Mouse (Mus musculus): ENCODE results near the gene Scimp. TPM values are rescaled to one million over a fixed set of nuclear protein-coding genes. Genes with fewer than 3 reads are reported as not detected.

Gene Scimp
- polyA plus RNA-seq, 1 experiment, result not detected

GRCm38 (mm10) chr11:70754958-70755357 lies 57.4 kb downstream of the Scimp start:
- no peak overlapping the region for H3K4me3 ChIP-seq (ENCODE audit: insufficient read depth, low read length)
- no peak overlapping the region for H3K27ac ChIP-seq (ENCODE audit: insufficient read depth, low read length)
- no peaks in the 10 kb centered on the region for H3K4me1 ChIP-seq (ENCODE audit: control insufficient read depth, insufficient read depth, low read length)
- TF ChIP-seq CTCF (IDR thresholded peaks at IDR 0.05; ENCODE audit: borderline replicate concordance, insufficient read depth, low read length) (no peak), POLR2A (IDR thresholded peaks at IDR 0.05; ENCODE audit: low read depth, low read length) (no peak)

- Histone ChIP-seq H3K27ac (ENCODE audit: insufficient read depth, low read length) (no peak overlapping the region), H3K4me1 (ENCODE audit: control insufficient read depth, insufficient read depth, low read length) (no peaks in the 10 kb centered on the region), H3K4me3 (ENCODE audit: insufficient read depth, low read length) (no peak overlapping the region)
- TF ChIP-seq POLR2A (IDR thresholded peaks at IDR 0.05; ENCODE audit: low read depth, low read length), result no peak
- TF ChIP-seq CTCF (IDR thresholded peaks at IDR 0.05; ENCODE audit: borderline replicate concordance, insufficient read depth, low read length), result no peak
These were observed 57.9 kb downstream of the Scimp start for GRCm38 (mm10) chr11:70754476-70754875.

- no peak for TF ChIP-seq CTCF (IDR thresholded peaks at IDR 0.05; ENCODE audit: borderline replicate concordance, insufficient read depth, low read length)
- no peak for TF ChIP-seq POLR2A (IDR thresholded peaks at IDR 0.05; ENCODE audit: low read depth, low read length)
- Histone ChIP-seq H3K4me1 (ENCODE audit: control insufficient read depth, insufficient read depth, low read length) (no peaks in the 10 kb centered on the region), H3K4me3 (ENCODE audit: insufficient read depth, low read length) (no peak overlapping the region), H3K27ac (ENCODE audit: insufficient read depth, low read length) (no peak overlapping the region)
These were observed 59.2 kb downstream of the Scimp start for GRCm38 (mm10) chr11:70753146-70753545.

- Histone ChIP-seq H3K27ac (ENCODE audit: insufficient read depth, low read length) (no peak overlapping the region), H3K4me3 (ENCODE audit: insufficient read depth, low read length) (no peak overlapping the region), H3K4me1 (ENCODE audit: control insufficient read depth, insufficient read depth, low read length) (no peaks in the 10 kb centered on the region)
- TF ChIP-seq CTCF (IDR thresholded peaks at IDR 0.05; ENCODE audit: borderline replicate concordance, insufficient read depth, low read length), result no peak
- no peak for TF ChIP-seq POLR2A (IDR thresholded peaks at IDR 0.05; ENCODE audit: low read depth, low read length)
These were observed 59.9 kb downstream of the Scimp start for GRCm38 (mm10) chr11:70752337-70753017.

- no peak for TF ChIP-seq POLR2A (IDR thresholded peaks at IDR 0.05; ENCODE audit: low read depth, low read length)
- no peak for TF ChIP-seq CTCF (IDR thresholded peaks at IDR 0.05; ENCODE audit: borderline replicate concordance, insufficient read depth, low read length)
- no peak overlapping the region for H3K4me3 ChIP-seq (ENCODE audit: insufficient read depth, low read length)
- H3K27ac ChIP-seq (ENCODE audit: insufficient read depth, low read length), result peak overlapping the region; percentile 71
- no peaks in the 10 kb centered on the region for H3K4me1 ChIP-seq (ENCODE audit: control insufficient read depth, insufficient read depth, low read length)
These were observed 64.4 kb downstream of the Scimp start for GRCm38 (mm10) chr11:70747876-70748545.

- TF ChIP-seq CTCF (IDR thresholded peaks at IDR 0.05; ENCODE audit: borderline replicate concordance, insufficient read depth, low read length) (no peak), POLR2A (IDR thresholded peaks at IDR 0.05; ENCODE audit: low read depth, low read length) (no peak)
- H3K4me1 ChIP-seq (ENCODE audit: control insufficient read depth, insufficient read depth, low read length), result no peaks in the 10 kb centered on the region
These were observed 66.8 kb downstream of the Scimp start for GRCm38 (mm10) chr11:70745636-70746035.

GRCm38 (mm10) chr11:70742581-70743459 lies 69.6 kb downstream of the Scimp start:
- TF ChIP-seq CTCF (IDR thresholded peaks at IDR 0.05; ENCODE audit: borderline replicate concordance, insufficient read depth, low read length), result no peak
- no peak for TF ChIP-seq POLR2A (IDR thresholded peaks at IDR 0.05; ENCODE audit: low read depth, low read length)
- Histone ChIP-seq H3K4me3 (ENCODE audit: insufficient read depth, low read length) (no peak overlapping the region), H3K27ac (ENCODE audit: insufficient read depth, low read length) (no peak overlapping the region), H3K4me1 (ENCODE audit: control insufficient read depth, insufficient read depth, low read length) (no peaks in the 10 kb centered on the region)

More at GRCm38 (mm10) chr11:70745636-70746035, 66.8 kb downstream of the Scimp start:
- Histone ChIP-seq H3K27ac (ENCODE audit: insufficient read depth, low read length) (no peak overlapping the region), H3K4me3 (ENCODE audit: insufficient read depth, low read length) (no peak overlapping the region)

GRCm38 (mm10) chr11:70742117-70742516 lies 70.3 kb downstream of the Scimp start:
- no peak overlapping the region for H3K27ac ChIP-seq (ENCODE audit: insufficient read depth, low read length)
- H3K4me3 ChIP-seq (ENCODE audit: insufficient read depth, low read length), result no peak overlapping the region
- H3K4me1 ChIP-seq (ENCODE audit: control insufficient read depth, insufficient read depth, low read length), result no peaks in the 10 kb centered on the region
- no peak for TF ChIP-seq CTCF (IDR thresholded peaks at IDR 0.05; ENCODE audit: borderline replicate concordance, insufficient read depth, low read length)
- TF ChIP-seq POLR2A (IDR thresholded peaks at IDR 0.05; ENCODE audit: low read depth, low read length), result no peak

- Histone ChIP-seq H3K4me3 (ENCODE audit: insufficient read depth, low read length) (no peak overlapping the region), H3K4me1 (ENCODE audit: control insufficient read depth, insufficient read depth, low read length) (no peaks in the 10 kb centered on the region), H3K27ac (ENCODE audit: insufficient read depth, low read length) (no peak overlapping the region)
- TF ChIP-seq CTCF (IDR thresholded peaks at IDR 0.05; ENCODE audit: borderline replicate concordance, insufficient read depth, low read length), result no peak
- TF ChIP-seq POLR2A (IDR thresholded peaks at IDR 0.05; ENCODE audit: low read depth, low read length), result no peak
These were observed 70.8 kb downstream of the Scimp start for GRCm38 (mm10) chr11:70741603-70742002.

Other genes starting within 250 kb of the Scimp start
- gene Mink1, start 249.7 kb downstream of the Scimp start, polyA plus RNA-seq (2011; ENCODE audit: insufficient read length, low read depth, missing spikeins), result 36.2 and 37.0 TPM in 2 replicates
- gene 4930544D05Rik, start 196.7 kb downstream of the Scimp start, polyA plus RNA-seq (2011; ENCODE audit: insufficient read length, low read depth, missing spikeins), result not detected in 2 replicates
- gene Chrne, start 193.4 kb downstream of the Scimp start, polyA plus RNA-seq (2011; ENCODE audit: insufficient read length, low read depth, missing spikeins), result not detected in 2 replicates
- gene Gp1ba, start 173.5 kb downstream of the Scimp start, polyA plus RNA-seq (2011; ENCODE audit: insufficient read length, low read depth, missing spikeins), result not detected in 2 replicates
- 14.9 and 19.5 TPM in 2 replicates for gene Rnf167, start 165.4 kb downstream of the Scimp start, polyA plus RNA-seq (2011; ENCODE audit: insufficient read length, low read depth, missing spikeins)
- 75.9 and 81.1 TPM in 2 replicates for gene Slc25a11, start 165.1 kb downstream of the Scimp start, polyA plus RNA-seq (2011; ENCODE audit: insufficient read length, low read depth, missing spikeins)
- 1,131 and 1,278 TPM in 2 replicates for gene Pfn1, start 157.9 kb downstream of the Scimp start, polyA plus RNA-seq (2011; ENCODE audit: insufficient read length, low read depth, missing spikeins)
- 15.6 and 31.0 TPM in 2 replicates for gene Eno3, start 155.4 kb downstream of the Scimp start, polyA plus RNA-seq (2011; ENCODE audit: insufficient read length, low read depth, missing spikeins)
- gene Spag7, start 143.2 kb downstream of the Scimp start, polyA plus RNA-seq (2011; ENCODE audit: insufficient read length, low read depth, missing spikeins), result 91.1 and 106 TPM in 2 replicates
- gene Camta2, start 124.5 kb downstream of the Scimp start, polyA plus RNA-seq (2011; ENCODE audit: insufficient read length, low read depth, missing spikeins), result 15.3 and 16.4 TPM in 2 replicates
- 1.2 and 2.4 TPM in 2 replicates for gene Inca1, start 112.4 kb downstream of the Scimp start, polyA plus RNA-seq (2011; ENCODE audit: insufficient read length, low read depth, missing spikeins)
- gene Kif1c, start 112.0 kb downstream of the Scimp start, polyA plus RNA-seq (2011; ENCODE audit: insufficient read length, low read depth, missing spikeins), result 88.5 and 112 TPM in 2 replicates
- 1.5 and 2.5 TPM in 2 replicates for gene Zfp3, start 48.4 kb downstream of the Scimp start, polyA plus RNA-seq (2011; ENCODE audit: insufficient read length, low read depth, missing spikeins)
- gene Rabep1, start 32.2 kb upstream of the Scimp start, polyA plus RNA-seq (2011; ENCODE audit: insufficient read length, low read depth, missing spikeins), result 54.8 and 57.8 TPM in 2 replicates
- 92.8 and 113 TPM in 2 replicates for gene Nup88, start 157.4 kb upstream of the Scimp start, polyA plus RNA-seq (2011; ENCODE audit: insufficient read length, low read depth, missing spikeins)
- gene Rpain, start 157.6 kb upstream of the Scimp start, polyA plus RNA-seq (2011; ENCODE audit: insufficient read length, low read depth, missing spikeins), result 21.1 and 22.1 TPM in 2 replicates
- 163 and 168 TPM in 2 replicates for gene C1qbp, start 170.4 kb upstream of the Scimp start, polyA plus RNA-seq (2011; ENCODE audit: insufficient read length, low read depth, missing spikeins)
- 33.1 and 38.4 TPM in 2 replicates for gene Dhx33, start 191.9 kb upstream of the Scimp start, polyA plus RNA-seq (2011; ENCODE audit: insufficient read length, low read depth, missing spikeins)
- 33.1 and 35.2 TPM in 2 replicates for gene Mis12, start 207.0 kb upstream of the Scimp start, polyA plus RNA-seq (2011; ENCODE audit: insufficient read length, low read depth, missing spikeins)
- 68.2 and 74.5 TPM in 2 replicates for gene Derl2, start 207.3 kb upstream of the Scimp start, polyA plus RNA-seq (2011; ENCODE audit: insufficient read length, low read depth, missing spikeins)
- 5.8 and 17.6 TPM in 2 replicates for gene 6330403K07Rik, start 220.9 kb upstream of the Scimp start, polyA plus RNA-seq (2011; ENCODE audit: insufficient read length, low read depth, missing spikeins)

Measured in embryonic fibroblast, embryonic 13.5 days (primary cell).